Mouse (Mus musculus) 3134 (cell line): Measurements from ENCODE around the gene Asb6.

Source experiments
- DNase-seq: peaks from one replicate; pipeline ENCODE4 v3.0.0-alpha.2; 2011; ENCODE audit warnings: low spot score; ENCODE audit not compliant: insufficient read length; ENCODE audit errors: extremely low read depth

Asb6 gene

GRCm38 (mm10) chr2:30799456-30799855 lies 30.7 kb downstream of the Asb6 start:
- DNase-seq, result no peak

DNA sequence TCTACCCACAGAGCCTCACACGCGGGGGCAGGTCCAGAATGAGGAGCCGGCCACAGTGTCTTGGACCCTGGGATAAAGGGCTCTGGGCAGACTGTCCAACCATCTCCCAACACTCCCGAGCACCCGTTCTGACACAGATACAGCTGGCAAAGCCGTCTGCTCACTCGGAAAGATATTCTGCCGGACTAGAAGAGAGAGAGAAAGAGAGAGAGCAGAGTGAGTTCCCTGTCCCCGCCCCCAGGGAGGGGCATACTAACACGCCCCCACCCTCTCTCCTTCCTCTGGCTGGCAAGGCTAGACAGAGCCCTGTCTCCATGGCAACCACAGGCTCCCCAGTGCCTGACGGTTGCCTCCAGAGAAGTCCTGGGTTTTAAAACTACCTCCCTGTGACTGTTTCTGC lies 33.8 kb downstream of the Asb6 start:
- DNase-seq, result peak; percentile 81

GRCm38 (mm10) chr2:30795889-30796275 lies 34.3 kb downstream of the Asb6 start:
- peak; percentile 69 for DNase-seq

GRCm38 (mm10) chr2:30795271-30795888 lies 34.8 kb downstream of the Asb6 start:
- peak; percentile 67 for DNase-seq

GRCm38 (mm10) chr2:30794179-30795108 lies 35.7 kb downstream of the Asb6 start:
- DNase-seq, result peak; percentile 90

DNA sequence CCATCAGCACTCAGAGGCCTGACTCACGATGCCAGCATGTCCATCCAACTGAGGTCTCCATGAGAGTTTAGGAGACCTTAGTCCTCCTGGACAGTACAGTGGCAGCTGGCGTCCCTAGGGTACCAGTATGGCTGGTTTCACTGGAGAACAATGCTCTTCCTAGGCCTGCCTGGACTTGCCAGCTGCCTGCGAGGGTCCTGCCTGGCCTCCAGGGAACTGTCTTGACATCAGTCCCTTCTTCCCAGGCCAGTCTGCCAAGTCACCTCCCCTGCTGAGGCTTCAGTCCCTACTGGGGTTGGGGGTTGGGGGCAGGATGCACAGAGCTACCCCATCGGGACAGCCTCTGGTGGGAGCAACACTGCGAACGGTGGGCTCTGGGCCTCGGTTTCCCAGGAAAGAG lies 38.1 kb downstream of the Asb6 start:
- no peak for DNase-seq

GRCm38 (mm10) chr2:30787466-30787865 lies 42.7 kb downstream of the Asb6 start:
- no peak for DNase-seq

- DNase-seq, result no peak
Observed at GRCm38 (mm10) chr2:30784078-30784994, 45.8 kb downstream of the Asb6 start.

DNA sequence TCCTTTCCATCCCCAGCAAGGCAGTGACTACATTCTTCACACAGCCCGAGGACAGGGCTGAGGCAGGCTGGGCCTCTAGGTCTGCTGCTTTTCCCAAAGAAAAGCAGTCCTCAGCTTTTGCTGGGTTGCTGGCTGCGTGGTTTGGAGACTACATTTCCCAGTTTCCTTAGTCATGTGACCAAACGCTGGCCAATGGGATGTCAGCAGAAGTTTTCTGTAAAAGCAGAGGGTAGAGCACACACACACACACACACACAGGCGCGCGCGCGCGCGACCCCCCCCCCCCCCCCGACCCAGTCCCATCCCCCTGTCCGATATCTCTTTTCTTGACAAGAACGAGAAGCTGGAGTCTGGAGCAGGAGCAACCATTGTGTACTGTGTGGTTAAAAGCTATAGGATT lies 46.8 kb downstream of the Asb6 start:
- peak; percentile 69 for DNase-seq

GRCm38 (mm10) chr2:30782312-30783290 lies 47.5 kb downstream of the Asb6 start:
- no peak for DNase-seq

- no peak for DNase-seq
Observed at GRCm38 (mm10) chr2:30779241-30779640, 50.9 kb downstream of the Asb6 start.

- no peak for DNase-seq
Observed at GRCm38 (mm10) chr2:30778235-30778634, 51.9 kb downstream of the Asb6 start.

DNA sequence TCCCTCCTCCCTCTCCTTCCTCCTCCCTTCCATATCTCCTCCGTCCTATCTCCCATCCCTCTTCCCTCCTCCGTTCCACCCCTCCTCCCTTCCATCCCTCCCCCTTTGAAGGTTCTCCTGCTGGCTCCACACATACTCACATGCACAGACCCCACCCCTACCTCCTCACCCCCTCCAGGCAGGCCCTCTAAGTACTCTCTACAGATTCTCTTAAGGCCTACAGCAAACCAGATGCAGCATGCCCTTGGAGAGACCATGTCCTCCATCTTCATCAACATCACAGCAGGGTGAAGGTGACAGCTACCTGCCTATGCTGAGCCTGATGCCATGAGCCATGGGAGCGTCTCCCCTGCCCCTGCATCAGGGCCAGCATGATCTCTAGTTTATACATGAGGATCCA lies 52.9 kb downstream of the Asb6 start:
- DNase-seq, result no peak

DNA sequence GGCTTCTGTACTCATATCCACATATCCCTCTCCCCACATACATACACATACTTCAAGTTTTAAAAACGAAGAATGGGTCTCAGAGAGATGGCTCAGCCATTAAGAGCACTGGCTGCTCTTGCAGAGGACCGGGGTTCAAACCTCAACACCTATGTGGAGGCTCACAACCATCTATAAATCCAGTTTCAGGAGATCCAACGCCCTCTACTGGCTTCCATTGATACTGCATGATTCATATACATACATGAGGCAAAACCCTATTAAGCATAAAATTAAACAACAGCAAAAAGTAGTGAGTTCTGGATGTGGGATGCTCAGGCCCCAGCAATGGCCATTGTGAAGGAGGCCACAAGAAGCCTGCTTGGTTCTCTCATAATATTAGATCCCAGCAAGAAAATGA lies 54.2 kb downstream of the Asb6 start:
- DNase-seq, result no peak

GRCm38 (mm10) chr2:30773313-30774005 lies 56.7 kb downstream of the Asb6 start:
- DNase-seq, result no peak
